Comparison of ENCODE assay signal across 8 mouse cellular contexts in genomic region chr12:86825584-86826419, GRCm38 (mm10). TPM values are rescaled to one million over a fixed set of nuclear protein-coding genes. Genes with fewer than 3 reads are reported as not detected.
DNase-seq lines count a peak whose midpoint lies in the region; ATAC-seq lines count a peak whose summit lies in the region.

No protein-coding gene starts in this region.

- no peak for ATAC-seq in hindbrain, embryonic 12.5 days (ENCODE audit: low FRiP score)
- ATAC-seq in liver, embryonic 13.5 days (ENCODE audit: low read depth) = no peak

- peak overlapping the region; percentile 95 for H3K27ac ChIP-seq in hindbrain, embryonic 12.5 days
- peak overlapping the region; percentile 83 for H3K27ac ChIP-seq in liver, embryonic 13.5 days

- H3K9me3 ChIP-seq in hindbrain, embryonic 12.5 days (replicated peaks) = no peaks in the 10 kb centered on the region
- H3K9me3 ChIP-seq in liver, embryonic 13.5 days (replicated peaks) = no peaks in the 10 kb centered on the region

- no peaks in the 10 kb centered on the region for H3K27me3 ChIP-seq in hindbrain, embryonic 12.5 days
- H3K27me3 ChIP-seq in liver, embryonic 13.5 days = no peaks in the 10 kb centered on the region

- H3K36me3 ChIP-seq in hindbrain, embryonic 12.5 days = no peaks in the 10 kb centered on the region
- H3K36me3 ChIP-seq in liver, embryonic 13.5 days = no peaks in the 10 kb centered on the region

- no peak overlapping the region for H3K4me3 ChIP-seq in hindbrain, embryonic 12.5 days
- H3K4me3 ChIP-seq in liver, embryonic 13.5 days (replicated peaks) = no peak overlapping the region

- WGBS in hindbrain, embryonic 12.5 days = 47% methylated on average over 6 of the region's 6 CpGs
- whole genome bisulfite sequencing in liver, embryonic 13.5 days (ENCODE audit: insufficient replicate concordance) = 59% methylated on average over 6 of the region's 6 CpGs

- peak; percentile 21 to 26 for DNase-seq in layer of hippocampus, postnatal 10 days (ENCODE audit: low spot score in 2 of 2)
- no peak for DNase-seq in layer of hippocampus, postnatal 14 days (ENCODE audit: low spot score in 2 of 2)
- peak; percentile 54 to 68 for DNase-seq in adrenal gland, adult 18-20 months (ENCODE audit: low spot score in 2 of 2)
- no peak for DNase-seq in liver, embryonic 13.5 days
- no peak for DNase-seq in ovary, postnatal 14 days (ENCODE audit: low spot score)
- DNase-seq in left cerebral cortex, adult 11 months (ENCODE audit: low spot score) = no peak
- no peak for DNase-seq in right cerebral cortex, adult 2 months (ENCODE audit: low spot score in 2 of 2)

- no peak overlapping the region for H3K9ac ChIP-seq in hindbrain, embryonic 12.5 days
- no peak overlapping the region for H3K9ac ChIP-seq in liver, embryonic 13.5 days

- no peak overlapping the region for H3K4me2 ChIP-seq in hindbrain, embryonic 12.5 days (replicated peaks)
- peak overlapping the region; percentile 69 for H3K4me2 ChIP-seq in liver, embryonic 13.5 days

- peaks cover 63% of the 10 kb centered on the region for H3K4me1 ChIP-seq in hindbrain, embryonic 12.5 days
- peaks cover 62% of the 10 kb centered on the region for H3K4me1 ChIP-seq in liver, embryonic 13.5 days (replicated peaks)

RNA-seq across cellular contexts. Expression of gene Irf2bpl, which starts 58.8 kb away (rescaled TPM):
- 10 to 100 TPM; 77.9 to 81.5 TPM for total RNA-seq in layer of hippocampus, postnatal 10 days (2021)
- total RNA-seq in layer of hippocampus, postnatal 14 days (2021) = 10 to 100 TPM; 64.9 to 65.1 TPM
- 10 to 100 TPM; 61.0 to 61.4 TPM for total RNA-seq in adrenal gland, adult 18-20 months (2021)
- polyA plus RNA-seq in hindbrain, embryonic 12.5 days (2016; fragmentation: Nextera tagmentation; extraction: Ambion mirVana) = 75.9 and 86.3 TPM in 2 replicates
- polyA plus RNA-seq in liver, embryonic 13.5 days (2015; fragmentation: Nextera tagmentation; extraction: Ambion mirVana) = 2.8 and 3.0 TPM in 2 replicates

Comparison
In these comparisons a context has a peak if more than half of its experiments do, and no peak if none do; other contexts are left out.
1. DNase-seq: peak in layer of hippocampus, postnatal 10 days (2 of 2) and adrenal gland, adult 18-20 months (2 of 2); none in layer of hippocampus, postnatal 14 days (0 of 2), liver, embryonic 13.5 days (single experiment), ovary, postnatal 14 days (single experiment), left cerebral cortex, adult 11 months (single experiment) and right cerebral cortex, adult 2 months (0 of 2).